Mouse (Mus musculus) MEL (cell line): ENCODE data around the gene Olfr678. TPM values are rescaled to one million over a fixed set of nuclear protein-coding genes. Genes with fewer than 3 reads are reported as not detected.
"Not testable (repeated sequence)": the region's sequence is repeated elsewhere in the genome, so short reads cannot be mapped to it uniquely, and the experiment has no call there.

Source experiments
- DNase-seq: peaks from one replicate; pipeline ENCODE4 v3.0.0; 2011; ENCODE audit warnings: low read depth, low spot score
- H3K27ac ChIP-seq: 2 replicates; pipeline ENCODE4 v1.5.1; 2012; ENCODE audit warnings: low read depth, mild to moderate bottlenecking, control low read depth, low read length, moderate library complexity; ENCODE audit not compliant: control insufficient read depth
- H3K27me3 ChIP-seq, 2 experiments: fragments of 150-350 bp in 1 of 2; sonication (generic) in 1 of 2; 2 replicates each; pipeline ENCODE4 v1.6.1; 2012; ENCODE audit warnings: low read length in 2 of 2, mild to moderate bottlenecking in 2 of 2, improper control_type of control experiment in 1 of 2, moderate library complexity in 1 of 2; ENCODE audit not compliant: insufficient read depth in 2 of 2, control insufficient read depth in 1 of 2
- H3K36me3 ChIP-seq, 2 experiments: 2 replicates each; pipeline ENCODE4 v1.6.1; 2012 to 2014; ENCODE audit warnings: low read length in 2 of 2, improper control_type of control experiment in 1 of 2, inconsistent platforms in 1 of 2, mild to moderate bottlenecking in 1 of 2; ENCODE audit not compliant: insufficient read depth in 2 of 2, control insufficient read depth in 1 of 2
- H3K4me1 ChIP-seq, 2 experiments: fragments of 150-350 bp in 1 of 2; sonication (generic) in 1 of 2; 2 replicates each; pipeline ENCODE4 v1.6.1; 2012; ENCODE audit warnings: low read length in 2 of 2, improper control_type of control experiment in 1 of 2, mild to moderate bottlenecking in 1 of 2; ENCODE audit not compliant: insufficient read depth in 2 of 2, control insufficient read depth in 1 of 2
- H3K4me3 ChIP-seq, 2 experiments: fragments of 150-350 bp in 1 of 2; sonication (generic) in 1 of 2; 2 replicates each; pipeline ENCODE4 v1.5.1; 2012; ENCODE audit warnings: low read depth in 2 of 2, low read length in 2 of 2, mild to moderate bottlenecking in 2 of 2, moderate library complexity in 2 of 2, control low read depth in 1 of 2, improper control_type of control experiment in 1 of 2; ENCODE audit not compliant: control insufficient read depth in 1 of 2, insufficient read depth in 1 of 2
- H3K79me2 ChIP-seq: 2 replicates; pipeline ENCODE4 v1.6.1; 2012; ENCODE audit warnings: mild to moderate bottlenecking, low read length, moderate library complexity; ENCODE audit not compliant: control insufficient read depth, poor library complexity, insufficient read depth
- H3K9ac ChIP-seq: 2 replicates; pipeline ENCODE4 v1.6.1; 2012; ENCODE audit warnings: low read depth, mild to moderate bottlenecking, control low read depth, low read length, moderate library complexity; ENCODE audit not compliant: control insufficient read depth, poor library complexity, severe bottlenecking
- H3K9me3 ChIP-seq: fragments of 150-350 bp; sonication (generic); replicated peaks from 2 replicates; pipeline ENCODE4 v1.6.1; 2012; ENCODE audit warnings: mild to moderate bottlenecking, low read length, improper control_type of control experiment, moderate library complexity; ENCODE audit not compliant: insufficient read depth
- GABPA ChIP-seq: IDR thresholded peaks from 2 replicates; pipeline ENCODE4 v1.6.1; 2012; ENCODE audit warnings: low read depth, mild to moderate bottlenecking, inconsistent platforms, low read length, improper control_type of control experiment, moderate library complexity
- JUND ChIP-seq: IDR thresholded peaks from 2 replicates; pipeline ENCODE4 v1.6.1; 2011; ENCODE audit warnings: low read depth, mild to moderate bottlenecking, improper control_type of control experiment, low read length
- MAFK ChIP-seq: IDR thresholded peaks from 2 replicates; pipeline ENCODE4 v1.6.1; 2011; ENCODE audit warnings: low read depth, mild to moderate bottlenecking, low read length, improper control_type of control experiment, borderline replicate concordance
- MAZ ChIP-seq: IDR thresholded peaks from 2 replicates; pipeline ENCODE4 v1.6.1; 2012; ENCODE audit warnings: low read depth, mild to moderate bottlenecking, inconsistent platforms, low read length, improper control_type of control experiment
- MEF2A ChIP-seq: IDR thresholded peaks from 2 replicates; pipeline ENCODE4 v1.6.1; 2014; ENCODE audit warnings: low read depth, mild to moderate bottlenecking, inconsistent platforms, low read length, improper control_type of control experiment; ENCODE audit not compliant: poor library complexity, insufficient replicate concordance, severe bottlenecking; ENCODE audit errors: extremely low read depth
- MXI1 ChIP-seq: IDR thresholded peaks from 2 replicates; pipeline ENCODE4 v1.6.1; 2011; ENCODE audit warnings: mild to moderate bottlenecking, low read depth, low read length, improper control_type of control experiment
- MYC ChIP-seq: IDR thresholded peaks from 2 replicates; pipeline ENCODE4 v1.6.1; 2011; ENCODE audit warnings: low read depth, mild to moderate bottlenecking, low read length, improper control_type of control experiment, moderate library complexity
- POLR2AphosphoS5 ChIP-seq: IDR thresholded peaks from 2 replicates; pipeline ENCODE4 v1.6.1; 2012; ENCODE audit warnings: low read depth, borderline replicate concordance, mild to moderate bottlenecking, inconsistent platforms, low read length, moderate library complexity, mixed read lengths
- TCF12 ChIP-seq: IDR thresholded peaks from 2 replicates; pipeline ENCODE4 v1.6.1; 2014; ENCODE audit warnings: low read depth, mild to moderate bottlenecking, inconsistent platforms, low read length, improper control_type of control experiment, moderate library complexity
- ZNF384 ChIP-seq: IDR thresholded peaks from 2 replicates; pipeline ENCODE4 v1.6.1; 2012; ENCODE audit warnings: low read depth, mild to moderate bottlenecking, inconsistent platforms, low read length, improper control_type of control experiment
- polyA plus RNA-seq, 2 experiments: library from polyadenylated mRNA; stranded (reverse) in 1 of 2; unstranded in 1 of 2; fragments of >175 nt in 1 of 2; fragments of >200 nt in 1 of 2; gene quantifications; 2 replicates each; pipeline versions ENCODE4 v1.2.1 to v1.2.4; 2012; ENCODE audit warnings: low replicate concordance in 2 of 2, low read depth in 1 of 2; ENCODE audit not compliant: insufficient read length in 2 of 2, insufficient read depth in 1 of 2, missing spikeins in 1 of 2
- total RNA-seq: library from RNA; depleted of rRNA; stranded (reverse); fragments of 300-350 nt; gene quantifications from 2 replicates; pipeline ENCODE4 v1.2.3, GENCODE M21; 2012

Olfr678 gene
- total and polyA plus RNA-seq, 3 experiments = not detected

DNA sequence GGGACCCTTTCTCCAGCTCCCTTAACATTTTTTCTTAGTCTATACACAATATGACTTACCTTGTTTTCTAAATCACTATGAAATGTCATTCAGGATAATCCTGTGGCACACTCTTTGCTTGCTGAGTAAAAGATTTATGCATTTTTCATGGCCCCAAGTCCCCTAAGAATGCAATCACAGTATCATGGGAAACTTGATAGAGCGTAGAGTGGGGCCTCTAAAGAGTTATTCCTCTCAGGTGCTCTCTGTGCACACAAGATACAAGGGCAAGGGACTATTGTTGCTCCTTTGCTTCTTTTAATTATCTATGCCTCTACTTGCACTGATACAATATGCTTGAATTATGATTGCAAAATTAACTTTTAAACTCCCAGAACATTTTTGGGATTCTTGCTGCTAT is 35.9 kb upstream of the Olfr678 start, which contains the start of gene Olfr675:
Gene Olfr675, minus strand, starts transcription at position 101 of the 400 bp plus-strand sequence.
- DNase-seq = no peak
- no peak for TF ChIP-seq MEF2A
- Histone ChIP-seq H3K27ac (no peak within 1 kb of the TSS), H3K36me3 (no peaks in the 10 kb centered on the region), H3K9ac (no peak within 1 kb of the TSS), H3K27me3 (no peaks in the 10 kb centered on the region), H3K9me3 (no peaks in the 10 kb centered on the region), H3K79me2 (no peaks in the 10 kb centered on the region), H3K4me1 (no peaks in the 10 kb centered on the region), H3K4me3 (no peak within 1 kb of the TSS)

DNA sequence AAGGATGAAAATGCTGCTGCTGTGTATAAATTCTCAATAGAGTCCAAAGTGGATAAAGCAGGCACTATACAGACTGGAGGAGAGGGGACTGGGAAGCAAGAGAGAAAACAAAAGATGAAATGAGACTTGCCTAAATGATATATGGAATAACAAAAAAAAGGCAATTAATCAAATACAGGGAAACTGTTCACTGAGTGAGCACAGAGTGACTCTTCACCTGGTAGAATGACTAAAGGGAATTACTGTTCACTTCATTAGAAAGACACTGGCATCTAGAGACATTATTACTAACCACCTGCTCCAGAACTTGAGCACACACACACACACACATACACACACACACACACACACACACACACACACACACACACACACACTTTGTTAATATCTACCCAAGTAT is 31.9 kb upstream of the Olfr678 start, which contains the start of gene Olfr676:
Gene Olfr676, plus strand, starts transcription at position 301 of the 400 bp plus-strand sequence.
- Histone ChIP-seq H3K79me2 (no peaks in the 10 kb centered on the region), H3K9me3 (no peaks in the 10 kb centered on the region), H3K4me3 (no peak within 1 kb of the TSS), H3K4me1 (no peaks in the 10 kb centered on the region), H3K27ac (no peak within 1 kb of the TSS), H3K36me3 (no peaks in the 10 kb centered on the region), H3K27me3 (no peaks in the 10 kb centered on the region), H3K9ac (no peak within 1 kb of the TSS)
- DNase-seq = no peak
- TF ChIP-seq MYC (no peak), GABPA (no peak), POLR2AphosphoS5 (no peak), ZNF384 (no peak), MAFK (no peak), JUND (no peak), TCF12 (no peak), MAZ (no peak), MEF2A (no peak), MXI1 (no peak)

DNA sequence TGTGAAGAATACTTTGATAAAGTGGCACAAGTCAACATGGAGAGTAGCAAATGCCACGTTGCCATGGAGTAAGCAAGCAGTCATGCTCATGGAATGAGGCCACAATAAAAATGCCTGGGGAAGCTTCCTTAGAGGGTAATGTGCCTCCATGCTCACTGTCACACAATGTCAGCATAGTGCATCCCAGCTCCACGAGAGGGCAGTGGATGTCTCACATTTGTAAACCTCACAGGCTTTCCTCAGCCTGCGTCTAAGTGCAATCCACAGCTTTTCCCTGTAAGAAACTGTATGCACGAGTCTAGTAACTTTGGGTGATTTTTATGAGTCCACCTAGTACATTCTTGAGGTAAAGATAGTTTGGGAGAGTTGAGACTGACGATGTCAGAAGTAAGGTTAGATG is 30.4 kb upstream of the Olfr678 start:
- H3K36me3 ChIP-seq, H3K9ac ChIP-seq, H3K9me3 ChIP-seq, H3K4me3 ChIP-seq, DNase-seq, H3K4me1 ChIP-seq, H3K27ac ChIP-seq, H3K27me3 ChIP-seq, H3K79me2 ChIP-seq: not testable (repeated sequence)
